Mouse (Mus musculus) megakaryocyte, embryonic 14.5 days (primary cell): ENCODE measurements around the gene Mettl8.

ENCODE experiments used
- FLI1 ChIP-seq: IDR thresholded peaks from 2 replicates; pipeline ENCODE4 v1.6.1; 2012; ENCODE audit warnings: low read length, inconsistent platforms, mixed read lengths
- GATA1 ChIP-seq: IDR thresholded peaks from 3 replicates; pipeline ENCODE4 v1.6.1; 2012; ENCODE audit warnings: mixed read lengths, low read length, inconsistent platforms, borderline replicate concordance

GRCm38 (mm10) chr2:70922814-70923213 is 132.6 kb downstream of the Mettl8 start:
- TF ChIP-seq GATA1 (no peak), FLI1 (no peak)
